Mouse (Mus musculus): Measurements from ENCODE around the gene Cox5b. TPM values are rescaled to one million over a fixed set of nuclear protein-coding genes. Genes with fewer than 3 reads are reported as not detected.

Gene Cox5b
- polyA plus RNA-seq, 1 experiment from 2014 or later: 531 TPM

- no peaks in the 10 kb centered on the region for H3K9me3 ChIP-seq (ENCODE audit: control insufficient read depth, low read length)
- no peaks in the 10 kb centered on the region for H3K27me3 ChIP-seq (ENCODE audit: control insufficient read depth, insufficient read depth, low read length)
- no peaks in the 10 kb centered on the region for H3K36me3 ChIP-seq (ENCODE audit: control insufficient read depth, insufficient read depth, low read length)
- no peak overlapping the region for H3K27ac ChIP-seq (ENCODE audit: low read depth, low read length)
- ATAC-seq (ENCODE audit: low FRiP score) (no peak), DNase-seq (ENCODE audit: low spot score, missing footprints) (no peak)
- H3K4me1 ChIP-seq (ENCODE audit: control insufficient read depth, insufficient read depth, low read length): peaks cover 2% of the 10 kb centered on the region; the same call in 1 of the 2 replicates
- no peak overlapping the region for H3K4me2 ChIP-seq
- H3K9ac ChIP-seq (ENCODE audit: low read length): no peak overlapping the region
- WGBS: 30% methylated on average over 7 of the region's 7 CpGs
- H3K4me3 ChIP-seq (ENCODE audit: low read depth, low read length): no peak overlapping the region
Observed at GRCm38 (mm10) chr1:36680893-36681292, 10.4 kb upstream of the Cox5b start.

GRCm38 (mm10) chr1:36682620-36683355 lies 8.5 kb upstream of the Cox5b start, which contains the start of gene Fam178b:
Gene Fam178b, minus strand, starts transcription at chr1:36683183.
- no peak within 1 kb of the TSS for H3K4me3 ChIP-seq (ENCODE audit: low read depth, low read length)
- DNase-seq (ENCODE audit: low spot score, missing footprints) (no peak), ATAC-seq (ENCODE audit: low FRiP score) (no peak)
- H3K27me3 ChIP-seq (ENCODE audit: control insufficient read depth, insufficient read depth, low read length): no peaks in the 10 kb centered on the region
- WGBS: 94% methylated on average over 39 of the region's 39 CpGs
- 0 out of 2 replicates have a peak within 1 kb of the TSS, but pooled peaks have one; percentile 33 for H3K9ac ChIP-seq (ENCODE audit: low read length)
- H3K27ac ChIP-seq (ENCODE audit: low read depth, low read length): no peak within 1 kb of the TSS
- H3K4me2 ChIP-seq: no peak within 1 kb of the TSS
- peaks cover 2% of the 10 kb centered on the region; the same call in 1 of the 2 replicates for H3K4me1 ChIP-seq (ENCODE audit: control insufficient read depth, insufficient read depth, low read length)
- H3K36me3 ChIP-seq (ENCODE audit: control insufficient read depth, insufficient read depth, low read length): no peaks in the 10 kb centered on the region
- no peaks in the 10 kb centered on the region for H3K9me3 ChIP-seq (ENCODE audit: control insufficient read depth, low read length)

- Histone ChIP-seq H3K27me3 (ENCODE audit: control insufficient read depth, insufficient read depth, low read length) (no peaks in the 10 kb centered on the region), H3K4me1 (ENCODE audit: control insufficient read depth, insufficient read depth, low read length) (peaks cover 2% of the 10 kb centered on the region; the same call in 1 of the 2 replicates), H3K27ac (ENCODE audit: low read depth, low read length) (no peak overlapping the region), H3K9ac (ENCODE audit: low read length) (0 out of 2 replicates have a peak overlapping the region, but pooled peaks have one; percentile 33), H3K4me2 (no peak overlapping the region), H3K36me3 (ENCODE audit: control insufficient read depth, insufficient read depth, low read length) (no peaks in the 10 kb centered on the region), H3K9me3 (ENCODE audit: control insufficient read depth, low read length) (no peaks in the 10 kb centered on the region), H3K4me3 (ENCODE audit: low read depth, low read length) (no peak overlapping the region)
- WGBS: 15% methylated on average over 13 of the region's 13 CpGs
- DNase-seq (ENCODE audit: low spot score, missing footprints) (peak; percentile 93), ATAC-seq (ENCODE audit: low FRiP score) (peak; percentile 73; the same call in 1 of the 2 replicates)
Observed at GRCm38 (mm10) chr1:36683810-36684467, 7.3 kb upstream of the Cox5b start.

GRCm38 (mm10) chr1:36690671-36691235 lies 496 bp upstream of the Cox5b start:
- H3K27me3 ChIP-seq (ENCODE audit: control insufficient read depth, insufficient read depth, low read length): no peaks in the 10 kb centered on the region
- H3K9me3 ChIP-seq (ENCODE audit: control insufficient read depth, low read length): no peaks in the 10 kb centered on the region
- H3K4me2 ChIP-seq: peak overlapping the region; percentile 93
- DNase-seq (ENCODE audit: low spot score, missing footprints): no peak
- peaks cover 6% of the 10 kb centered on the region; the same call in 1 of the 2 replicates for H3K4me1 ChIP-seq (ENCODE audit: control insufficient read depth, insufficient read depth, low read length)
- peaks cover 8% of the 10 kb centered on the region; the same call in 1 of the 2 replicates for H3K36me3 ChIP-seq (ENCODE audit: control insufficient read depth, insufficient read depth, low read length)
- peak overlapping the region; percentile 89 for H3K4me3 ChIP-seq (ENCODE audit: low read depth, low read length)
- 57% methylated on average over 11 of the region's 11 CpGs for WGBS
- peak; percentile 53 for ATAC-seq (ENCODE audit: low FRiP score)
- peak overlapping the region; percentile 85 for H3K9ac ChIP-seq (ENCODE audit: low read length)
- no peak overlapping the region for H3K27ac ChIP-seq (ENCODE audit: low read depth, low read length)

- Histone ChIP-seq H3K4me3 (ENCODE audit: low read depth, low read length) (no peak overlapping the region), H3K4me2 (no peak overlapping the region), H3K27ac (ENCODE audit: low read depth, low read length) (no peak overlapping the region), H3K36me3 (ENCODE audit: control insufficient read depth, insufficient read depth, low read length) (peaks cover 11% of the 10 kb centered on the region; the same call in 1 of the 2 replicates), H3K27me3 (ENCODE audit: control insufficient read depth, insufficient read depth, low read length) (no peaks in the 10 kb centered on the region), H3K4me1 (ENCODE audit: control insufficient read depth, insufficient read depth, low read length) (peaks cover 6% of the 10 kb centered on the region; the same call in 1 of the 2 replicates), H3K9me3 (ENCODE audit: control insufficient read depth, low read length) (no peaks in the 10 kb centered on the region), H3K9ac (ENCODE audit: low read length) (no peak overlapping the region)
- ATAC-seq (ENCODE audit: low FRiP score) (no peak), DNase-seq (ENCODE audit: low spot score, missing footprints) (no peak)
- 87% methylated on average over 6 of the region's 6 CpGs for WGBS
Observed at GRCm38 (mm10) chr1:36694871-36695270, 3.6 kb downstream of the Cox5b start.

GRCm38 (mm10) chr1:36696411-36696810 lies 5.2 kb downstream of the Cox5b start:
- H3K9ac ChIP-seq (ENCODE audit: low read length): no peak overlapping the region
- 78% methylated on average over 6 of the region's 6 CpGs for WGBS
- ATAC-seq (ENCODE audit: low FRiP score) (no peak), DNase-seq (ENCODE audit: low spot score, missing footprints) (no peak)
- no peaks in the 10 kb centered on the region for H3K27me3 ChIP-seq (ENCODE audit: control insufficient read depth, insufficient read depth, low read length)
- no peak overlapping the region for H3K27ac ChIP-seq (ENCODE audit: low read depth, low read length)
- no peaks in the 10 kb centered on the region for H3K9me3 ChIP-seq (ENCODE audit: control insufficient read depth, low read length)
- no peak overlapping the region for H3K4me2 ChIP-seq
- peaks cover 22% of the 10 kb centered on the region for H3K36me3 ChIP-seq (ENCODE audit: control insufficient read depth, insufficient read depth, low read length)
- peaks cover 6% of the 10 kb centered on the region; the same call in 1 of the 2 replicates for H3K4me1 ChIP-seq (ENCODE audit: control insufficient read depth, insufficient read depth, low read length)
- H3K4me3 ChIP-seq (ENCODE audit: low read depth, low read length): no peak overlapping the region

- H3K36me3 ChIP-seq (ENCODE audit: control insufficient read depth, insufficient read depth, low read length): peaks cover 22% of the 10 kb centered on the region
- ATAC-seq (ENCODE audit: low FRiP score) (no peak), DNase-seq (ENCODE audit: low spot score, missing footprints) (no peak)
Observed at GRCm38 (mm10) chr1:36697030-36697429, 5.8 kb downstream of the Cox5b start.

GRCm38 (mm10) chr1:36707166-36707565 lies 15.9 kb downstream of the Cox5b start:
- Histone ChIP-seq H3K27me3 (ENCODE audit: control insufficient read depth, insufficient read depth, low read length) (no peaks in the 10 kb centered on the region), H3K9me3 (ENCODE audit: control insufficient read depth, low read length) (no peaks in the 10 kb centered on the region), H3K4me3 (ENCODE audit: low read depth, low read length) (no peak overlapping the region), H3K4me1 (ENCODE audit: control insufficient read depth, insufficient read depth, low read length) (peaks cover 13% of the 10 kb centered on the region), H3K36me3 (ENCODE audit: control insufficient read depth, insufficient read depth, low read length) (peaks cover 20% of the 10 kb centered on the region; the same call in 1 of the 2 replicates), H3K4me2 (no peak overlapping the region), H3K27ac (ENCODE audit: low read depth, low read length) (no peak overlapping the region), H3K9ac (ENCODE audit: low read length) (no peak overlapping the region)
- 77% methylated on average over 2 of the region's 2 CpGs for whole genome bisulfite sequencing
- ATAC-seq (ENCODE audit: low FRiP score): no peak
- DNase-seq (ENCODE audit: low spot score, missing footprints): no peak

More at GRCm38 (mm10) chr1:36697030-36697429, 5.8 kb downstream of the Cox5b start:
- Histone ChIP-seq H3K27ac (ENCODE audit: low read depth, low read length) (no peak overlapping the region), H3K4me1 (ENCODE audit: control insufficient read depth, insufficient read depth, low read length) (peaks cover 5% of the 10 kb centered on the region; the same call in 1 of the 2 replicates), H3K9me3 (ENCODE audit: control insufficient read depth, low read length) (no peaks in the 10 kb centered on the region), H3K4me3 (ENCODE audit: low read depth, low read length) (no peak overlapping the region), H3K9ac (ENCODE audit: low read length) (no peak overlapping the region), H3K27me3 (ENCODE audit: control insufficient read depth, insufficient read depth, low read length) (no peaks in the 10 kb centered on the region), H3K4me2 (no peak overlapping the region)
- WGBS: 79% methylated on average over 5 of the region's 5 CpGs

Measured in midbrain, embryonic 11.5 days (tissue).